Comparison of ENCODE assay signal across 9 mouse cellular contexts in genomic region chr12:84053173-84053572, GRCm38 (mm10). TPM values are rescaled to one million over a fixed set of nuclear protein-coding genes. Genes with fewer than 3 reads are reported as not detected.
DNase-seq lines count a peak whose midpoint lies in the region; ATAC-seq and TF ChIP-seq lines count a peak whose summit lies in the region.
"Had no signal": no experiment of that assay in that cellular context is flagged by ENCODE, and none has a peak within 500 bp of the region (broad histone marks: within the 10 kb centered on the region; RNA-seq: fewer than 3 reads in every experiment).

No protein-coding gene starts in this region.

- H3K9ac ChIP-seq in ES-Bruce4 (ENCODE audit: low read depth, poor library complexity, severe bottlenecking): peak overlapping the region; percentile 48; the same call in 1 of the 2 replicates
- peak overlapping the region; percentile 50 for H3K9ac ChIP-seq in forebrain, embryonic 14.5 days (ENCODE audit: low read length)
- H3K9ac ChIP-seq in liver, embryonic 12.5 days: peak overlapping the region; percentile 41

- H3K4me3 ChIP-seq in ES-Bruce4 (ENCODE audit: low read depth, low read length): peak overlapping the region; percentile 49
- H3K4me3 ChIP-seq in forebrain, embryonic 14.5 days (ENCODE audit: low read depth, low read length): peak overlapping the region; percentile 39
- H3K4me3 ChIP-seq in liver, embryonic 12.5 days: peak overlapping the region; percentile 45

- TF ChIP-seq POLR2A in ES-Bruce4 (IDR thresholded peaks at IDR 0.05; ENCODE audit: insufficient read depth, low read length): no peak

- no peak; the same call in 1 of the 2 replicates for ATAC-seq in forebrain, embryonic 14.5 days
- ATAC-seq in liver, embryonic 12.5 days: no peak
- ATAC-seq in CD4-positive, CD25-positive, alpha-beta regulatory T cell, adult 4 months: no peak

- H3K4me2 ChIP-seq in forebrain, embryonic 14.5 days (ENCODE audit: low read length): peak overlapping the region; percentile 68
- H3K4me2 ChIP-seq in liver, embryonic 12.5 days: peak overlapping the region; percentile 63

- no peak for TF ChIP-seq EP300 in ES-Bruce4 (IDR thresholded peaks at IDR 0.05; ENCODE audit: insufficient read depth, low read depth, low read length)

- DNase-seq in embryo, embryonic 10 days (ENCODE audit: low spot score): peak; percentile 4
- no peak for DNase-seq in embryo, embryonic 11 days
- DNase-seq in forebrain, embryonic 14.5 days (ENCODE audit: low spot score): peak; percentile 27
- no peak for DNase-seq in spleen, postnatal 14 days (ENCODE audit: low spot score in 2 of 2)
- no peak for DNase-seq in testis, postnatal 14 days (ENCODE audit: low spot score)

- H3K27me3 ChIP-seq in ES-Bruce4 (ENCODE audit: control insufficient read depth, insufficient read depth, low read length, poor library complexity, severe bottlenecking): no peaks in the 10 kb centered on the region; the same call in 1 of the 2 replicates
- H3K27me3 ChIP-seq in forebrain, embryonic 14.5 days (replicated peaks; ENCODE audit: control insufficient read depth, insufficient read depth, low read length): peaks cover 9% of the 10 kb centered on the region
- H3K27me3 ChIP-seq in liver, embryonic 12.5 days (replicated peaks): peaks cover 41% of the 10 kb centered on the region
- H3K27me3 ChIP-seq: CH12.LX had no signal

- peaks cover 1% of the 10 kb centered on the region for H3K4me1 ChIP-seq in ES-Bruce4 (ENCODE audit: control insufficient read depth, insufficient read depth, low read length)
- H3K4me1 ChIP-seq in forebrain, embryonic 14.5 days (ENCODE audit: control insufficient read depth, insufficient read depth, low read length): peaks cover 2% of the 10 kb centered on the region; the same call in 1 of the 2 replicates
- H3K4me1 ChIP-seq in liver, embryonic 12.5 days: no peaks in the 10 kb centered on the region

- 8% methylated on average over 16 of the region's 16 CpGs for WGBS in forebrain, embryonic 14.5 days
- WGBS in liver, embryonic 12.5 days (ENCODE audit: insufficient replicate concordance): 8% methylated on average over 16 of the region's 16 CpGs

- H3K9me3 ChIP-seq in ES-Bruce4 (replicated peaks; ENCODE audit: control insufficient read depth, insufficient read depth, low read length, poor library complexity, severe bottlenecking): peaks cover 8% of the 10 kb centered on the region; the same call in 1 of the 2 replicates
- peaks cover 4% of the 10 kb centered on the region; the same call in 1 of the 2 replicates for H3K9me3 ChIP-seq in forebrain, embryonic 14.5 days (replicated peaks; ENCODE audit: control insufficient read depth, low read length)
- H3K9me3 ChIP-seq in liver, embryonic 12.5 days (replicated peaks): 0 out of 2 replicates have a peak, but pooled peaks cover 4% of the 10 kb centered on the region

- H3K36me3 ChIP-seq in ES-Bruce4 (ENCODE audit: control insufficient read depth, insufficient read depth, low read length, poor library complexity, severe bottlenecking): no peaks in the 10 kb centered on the region
- H3K36me3 ChIP-seq in forebrain, embryonic 14.5 days (ENCODE audit: control insufficient read depth, insufficient read depth, low read length): no peaks in the 10 kb centered on the region
- no peaks in the 10 kb centered on the region for H3K36me3 ChIP-seq in liver, embryonic 12.5 days

- no peak for TF ChIP-seq CTCF in ES-Bruce4 (IDR thresholded peaks at IDR 0.05; ENCODE audit: low read depth, low read length)

- no peak overlapping the region for H3K27ac ChIP-seq in ES-Bruce4 (ENCODE audit: insufficient read depth, low read length)
- H3K27ac ChIP-seq in forebrain, embryonic 14.5 days (ENCODE audit: low read depth, low read length): no peak overlapping the region
- peak overlapping the region; percentile 28 for H3K27ac ChIP-seq in liver, embryonic 12.5 days

RNA-seq across cellular contexts. Expression of gene Acot3, which starts 1.2 kb away (rescaled TPM):
- polyA plus RNA-seq in ES-Bruce4 (2011; ENCODE audit: insufficient read depth, insufficient read length, low read depth, missing spikeins): not detected in 2 replicates
- 0.34 and 0.72 TPM in 2 replicates for polyA plus RNA-seq in forebrain, embryonic 14.5 days (2014; fragmentation: Nextera tagmentation; extraction: Ambion mirVana)
- 2.9 and 3.6 TPM in 2 replicates for polyA plus RNA-seq in liver, embryonic 12.5 days (2016; fragmentation: Nextera tagmentation; extraction: Ambion mirVana)
- not detected for polyA plus RNA-seq in CD4-positive, CD25-positive, alpha-beta regulatory T cell, adult 4 months (2017; shearing (Covaris generic))

RNA-seq across cellular contexts. Expression of gene Gm49366, which starts 14.4 kb away (rescaled TPM):
- not detected in 2 replicates for polyA plus RNA-seq in ES-Bruce4 (2011; ENCODE audit: insufficient read depth, insufficient read length, low read depth, missing spikeins)
- polyA plus RNA-seq in forebrain, embryonic 14.5 days (2014; fragmentation: Nextera tagmentation; extraction: Ambion mirVana): not detected in 2 replicates
- polyA plus RNA-seq in liver, embryonic 12.5 days (2016; fragmentation: Nextera tagmentation; extraction: Ambion mirVana): not detected in 2 replicates
- polyA plus RNA-seq in CD4-positive, CD25-positive, alpha-beta regulatory T cell, adult 4 months (2017; shearing (Covaris generic)): not detected

RNA-seq across cellular contexts. Expression of gene Acot4, which starts 15.0 kb away (rescaled TPM):
- polyA plus RNA-seq in ES-Bruce4 (2011; ENCODE audit: insufficient read depth, insufficient read length, low read depth, missing spikeins): 0.21 and 0.39 TPM in 2 replicates
- polyA plus RNA-seq in forebrain, embryonic 14.5 days (2014; fragmentation: Nextera tagmentation; extraction: Ambion mirVana): 0.14 and 0.22 TPM in 2 replicates
- 6.4 and 6.6 TPM in 2 replicates for polyA plus RNA-seq in liver, embryonic 12.5 days (2016; fragmentation: Nextera tagmentation; extraction: Ambion mirVana)
- under 1 TPM in 1 of 2 experiments, not detected in 1; 0.11 TPM for polyA plus RNA-seq in CD4-positive, CD25-positive, alpha-beta regulatory T cell, adult 4 months (2017; shearing (Covaris generic))

RNA-seq across cellular contexts. Expression of gene Acot5, which starts 16.0 kb away (rescaled TPM):
- not detected in 2 replicates for polyA plus RNA-seq in ES-Bruce4 (2011; ENCODE audit: insufficient read depth, insufficient read length, low read depth, missing spikeins)
- polyA plus RNA-seq in forebrain, embryonic 14.5 days (2014; fragmentation: Nextera tagmentation; extraction: Ambion mirVana): not detected in 2 replicates
- not detected in 2 replicates for polyA plus RNA-seq in liver, embryonic 12.5 days (2016; fragmentation: Nextera tagmentation; extraction: Ambion mirVana)
- not detected for polyA plus RNA-seq in CD4-positive, CD25-positive, alpha-beta regulatory T cell, adult 4 months (2017; shearing (Covaris generic))

RNA-seq across cellular contexts. Expression of gene Acot1, which starts 43.9 kb away (rescaled TPM):
- polyA plus RNA-seq in ES-Bruce4 (2011; ENCODE audit: insufficient read depth, insufficient read length, low read depth, missing spikeins): 36.4 and 48.7 TPM in 2 replicates
- 81.2 and 83.6 TPM in 2 replicates for polyA plus RNA-seq in forebrain, embryonic 14.5 days (2014; fragmentation: Nextera tagmentation; extraction: Ambion mirVana)
- 26.6 and 31.3 TPM in 2 replicates for polyA plus RNA-seq in liver, embryonic 12.5 days (2016; fragmentation: Nextera tagmentation; extraction: Ambion mirVana)
- polyA plus RNA-seq in CD4-positive, CD25-positive, alpha-beta regulatory T cell, adult 4 months (2017; shearing (Covaris generic)): not detected

Comparison
In these comparisons a context has a peak if more than half of its experiments do, and no peak if none do; other contexts are left out.
1. DNase-seq: peak in embryo, embryonic 10 days (single experiment) and forebrain, embryonic 14.5 days (single experiment); none in embryo, embryonic 11 days (single experiment), spleen, postnatal 14 days (0 of 2) and testis, postnatal 14 days (single experiment).
2. Peak in every context shown above with its lines, with median percentiles within 50 percentile points of each other: H3K4me3 ChIP-seq and H3K9ac ChIP-seq.